Mouse (Mus musculus) duodenum, adult 2 months (tissue): Measurements from ENCODE around the gene Cyp2a4. TPM values are rescaled to one million over a fixed set of nuclear protein-coding genes. Genes with fewer than 3 reads are reported as not detected.

ENCODE experiments used
- polyA plus RNA-seq: library from polyadenylated mRNA; depleted of rRNA; stranded (reverse); fragments of >200 nt; gene quantifications from 2 replicates; pipeline ENCODE4 v1.2.3, GENCODE M21; 2012; ENCODE audit warnings: low replicate concordance; rRNA removed

Gene Cyp2a4
- not detected in 2 replicates for polyA plus RNA-seq

GRCm38 (mm10) chr7:26306926-26307325, at the start of gene Cyp2a4:
TSS of gene Cyp2a4 (plus strand) at chr7:26307169.

GRCm38 (mm10) chr7:26260034-26260433, 46.9 kb upstream of the Cyp2a4 start, which contains the start of gene Vmn1r184:
TSS of gene Vmn1r184 (plus strand) at chr7:26260334.

Other genes with a start within 250 kb of the Cyp2a4 start
- gene Cyp2b13, start 245.7 kb upstream of the Cyp2a4 start, polyA plus RNA-seq = 1.7 TPM in 1 of 2 replicates, not detected in the other
- not detected in 2 replicates for gene Cyp2b9, start 133.8 kb upstream of the Cyp2a4 start, polyA plus RNA-seq
- gene Vmn1r184, start 46.8 kb upstream of the Cyp2a4 start, polyA plus RNA-seq = not detected in 2 replicates
- not detected in 2 replicates for gene Nlrp9c, start 96.5 kb downstream of the Cyp2a4 start, polyA plus RNA-seq
- gene Nlrp4a, start 127.9 kb downstream of the Cyp2a4 start, polyA plus RNA-seq = not detected in 2 replicates
- not detected in 2 replicates for gene Nlrp9a, start 227.9 kb downstream of the Cyp2a4 start, polyA plus RNA-seq